Mouse (Mus musculus): ENCODE data around the gene Col4a2. TPM values are rescaled to one million over a fixed set of nuclear protein-coding genes. Genes with fewer than 3 reads are reported as not detected.
A peak's percentile ranks its signal among the peaks of the same experiment; 100 is the strongest.

Col4a2 gene
- total and polyA plus RNA-seq, 2 experiments from 2014 or later, result 26.6 to 95.7 TPM

GRCm38 (mm10) chr8:11477811-11478761 is 165.5 kb downstream of the Col4a2 start, which contains the start of gene Rab20:
Gene Rab20 (minus strand): TSS chr8:11478710.
- ATAC-seq (peak; percentile 78), DNase-seq (peak; percentile 47)
- no peaks in the 10 kb centered on the region for H3K9me3 ChIP-seq (ENCODE audit: low read length)
- peaks cover 52% of the 10 kb centered on the region for H3K27me3 ChIP-seq (ENCODE audit: insufficient read depth, low read length)
- no peak for TF ChIP-seq CTCF (IDR thresholded peaks at IDR 0.05; ENCODE audit: low read depth)
- peak within 1 kb of the TSS; percentile 50 for H3K9ac ChIP-seq
- peak within 1 kb of the TSS; percentile 42 for H3K4me3 ChIP-seq (ENCODE audit: low read depth, low read length)
- peaks cover 8% of the 10 kb centered on the region for H3K4me1 ChIP-seq (ENCODE audit: insufficient read depth)
- peak within 1 kb of the TSS; percentile 97 for H3K4me2 ChIP-seq (ENCODE audit: low read depth)
- no peak within 1 kb of the TSS for H3K27ac ChIP-seq (ENCODE audit: low read depth, low read length)
- H3K36me3 ChIP-seq (ENCODE audit: insufficient read depth), result no peaks in the 10 kb centered on the region
- WGBS, result under 1% methylated on average over 68 of the region's 69 CpGs

GRCm38 (mm10) chr8:11478807-11479527 is 166.4 kb downstream of the Col4a2 start:
- peak overlapping the region; percentile 97 for H3K4me2 ChIP-seq (ENCODE audit: low read depth)
- H3K4me3 ChIP-seq (ENCODE audit: low read depth, low read length), result peak overlapping the region; percentile 42
- H3K9ac ChIP-seq, result no peak overlapping the region
- DNase-seq (no peak), ATAC-seq (no peak)
- no peak for TF ChIP-seq CTCF (IDR thresholded peaks at IDR 0.05; ENCODE audit: low read depth)
- peaks cover 48% of the 10 kb centered on the region for H3K27me3 ChIP-seq (ENCODE audit: insufficient read depth, low read length)
- WGBS, result 5% methylated on average over 23 of the region's 23 CpGs
- no peaks in the 10 kb centered on the region for H3K9me3 ChIP-seq (ENCODE audit: low read length)
- no peaks in the 10 kb centered on the region for H3K36me3 ChIP-seq (ENCODE audit: insufficient read depth)
- peaks cover 8% of the 10 kb centered on the region for H3K4me1 ChIP-seq (ENCODE audit: insufficient read depth)
- H3K27ac ChIP-seq (ENCODE audit: low read depth, low read length), result no peak overlapping the region

- H3K4me3 ChIP-seq (ENCODE audit: low read depth, low read length), result no peak overlapping the region
- no peak for ATAC-seq
- no peaks in the 10 kb centered on the region for H3K36me3 ChIP-seq (ENCODE audit: insufficient read depth)
- H3K9me3 ChIP-seq (ENCODE audit: low read length), result no peaks in the 10 kb centered on the region
- H3K4me2 ChIP-seq (ENCODE audit: low read depth), result no peak overlapping the region
- no peak for DNase-seq
- WGBS, result 10% methylated on average over 14 of the region's 14 CpGs
- no peak overlapping the region for H3K9ac ChIP-seq
- peaks cover 8% of the 10 kb centered on the region for H3K4me1 ChIP-seq (ENCODE audit: insufficient read depth)
- peaks cover 42% of the 10 kb centered on the region for H3K27me3 ChIP-seq (ENCODE audit: insufficient read depth, low read length)
- TF ChIP-seq CTCF (IDR thresholded peaks at IDR 0.05; ENCODE audit: low read depth), result no peak
- no peak overlapping the region for H3K27ac ChIP-seq (ENCODE audit: low read depth, low read length)
Observed at GRCm38 (mm10) chr8:11479591-11479990, 167.0 kb downstream of the Col4a2 start.

GRCm38 (mm10) chr8:11481876-11482275 is 169.3 kb downstream of the Col4a2 start:
- peaks cover 8% of the 10 kb centered on the region for H3K4me1 ChIP-seq (ENCODE audit: insufficient read depth)
- DNase-seq, result no peak
- H3K36me3 ChIP-seq (ENCODE audit: insufficient read depth), result no peaks in the 10 kb centered on the region
- H3K4me3 ChIP-seq (ENCODE audit: low read depth, low read length), result no peak overlapping the region
- TF ChIP-seq CTCF (IDR thresholded peaks at IDR 0.05; ENCODE audit: low read depth), result no peak
- H3K4me2 ChIP-seq (ENCODE audit: low read depth), result no peak overlapping the region
- peaks cover 31% of the 10 kb centered on the region for H3K27me3 ChIP-seq (ENCODE audit: insufficient read depth, low read length)
- no peak for ATAC-seq
- H3K9ac ChIP-seq, result no peak overlapping the region
- no peaks in the 10 kb centered on the region for H3K9me3 ChIP-seq (ENCODE audit: low read length)
- H3K27ac ChIP-seq (ENCODE audit: low read depth, low read length), result no peak overlapping the region
- 61% methylated on average over 3 of the region's 3 CpGs for WGBS

- H3K27me3 ChIP-seq (ENCODE audit: insufficient read depth, low read length), result peaks cover 27% of the 10 kb centered on the region; the same call in 1 of the 2 replicates
- H3K4me3 ChIP-seq (ENCODE audit: low read depth, low read length), result no peak overlapping the region
- peaks cover 7% of the 10 kb centered on the region for H3K4me1 ChIP-seq (ENCODE audit: insufficient read depth)
- H3K4me2 ChIP-seq (ENCODE audit: low read depth), result no peak overlapping the region
- H3K36me3 ChIP-seq (ENCODE audit: insufficient read depth), result no peaks in the 10 kb centered on the region
- ATAC-seq (no peak), DNase-seq (no peak)
- no peak for TF ChIP-seq CTCF (IDR thresholded peaks at IDR 0.05; ENCODE audit: low read depth)
- no peak overlapping the region for H3K27ac ChIP-seq (ENCODE audit: low read depth, low read length)
- no peaks in the 10 kb centered on the region for H3K9me3 ChIP-seq (ENCODE audit: low read length)
- no peak overlapping the region for H3K9ac ChIP-seq
- WGBS, result 84% methylated on average over 3 of the region's 3 CpGs
Observed at GRCm38 (mm10) chr8:11482537-11482936, 169.9 kb downstream of the Col4a2 start.

- DNase-seq (peak; percentile 81), ATAC-seq (peak; percentile 60)
- Histone ChIP-seq H3K4me3 (ENCODE audit: low read depth, low read length) (no peak overlapping the region), H3K9me3 (ENCODE audit: low read length) (no peaks in the 10 kb centered on the region), H3K27me3 (ENCODE audit: insufficient read depth, low read length) (no peaks in the 10 kb centered on the region), H3K36me3 (ENCODE audit: insufficient read depth) (no peaks in the 10 kb centered on the region), H3K4me2 (ENCODE audit: low read depth) (no peak overlapping the region), H3K4me1 (ENCODE audit: insufficient read depth) (no peaks in the 10 kb centered on the region), H3K9ac (no peak overlapping the region), H3K27ac (ENCODE audit: low read depth, low read length) (no peak overlapping the region)
- peak; percentile 90 for TF ChIP-seq CTCF (IDR thresholded peaks at IDR 0.05; ENCODE audit: low read depth)
- WGBS, result 24% methylated on average over 7 of the region's 7 CpGs
Observed at GRCm38 (mm10) chr8:11486142-11486541, 173.5 kb downstream of the Col4a2 start.

All from forebrain, postnatal 0 days (tissue).